Mouse (Mus musculus): ENCODE measurements around the gene Unc13c. TPM values are rescaled to one million over a fixed set of nuclear protein-coding genes. Genes with fewer than 3 reads are reported as not detected.

The Unc13c gene
- polyA plus RNA-seq, 1 experiment from 2014 or later = 0.92 TPM

DNA sequence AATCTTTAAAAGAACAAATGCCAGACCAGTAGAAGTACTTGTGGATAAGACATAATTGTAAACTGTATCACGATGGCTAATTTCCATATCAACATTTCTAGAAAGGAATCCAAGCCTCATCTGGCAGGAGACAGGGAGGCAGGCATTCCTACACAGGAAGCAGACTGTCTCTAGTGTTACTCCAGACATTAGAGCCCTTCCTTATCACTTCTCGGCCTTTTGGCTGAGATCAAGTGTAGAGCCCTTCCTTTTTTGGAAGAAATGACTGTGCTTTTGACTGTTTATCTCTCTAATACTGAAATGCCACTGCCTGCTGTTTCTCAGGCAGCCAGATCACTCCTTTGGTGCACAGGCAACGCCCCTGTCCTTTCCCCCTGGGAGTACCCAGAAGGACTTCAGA, 215.3 kb downstream of the Unc13c start:
- Histone ChIP-seq H3K4me3 (ENCODE audit: low read depth, low read length) (no peak overlapping the region), H3K27me3 (ENCODE audit: control insufficient read depth, insufficient read depth, low read length) (no peaks in the 10 kb centered on the region), H3K9me3 (ENCODE audit: control insufficient read depth, low read length) (no peaks in the 10 kb centered on the region), H3K4me2 (replicated peaks; ENCODE audit: low read depth) (no peak overlapping the region), H3K9ac (ENCODE audit: low read length) (no peak overlapping the region), H3K4me1 (replicated peaks; ENCODE audit: control insufficient read depth, insufficient read depth) (no peaks in the 10 kb centered on the region), H3K27ac (replicated peaks) (no peak overlapping the region), H3K36me3 (ENCODE audit: control insufficient read depth, insufficient read depth, low read length) (no peaks in the 10 kb centered on the region)
- 27% methylated on average over 3 of the region's 3 CpGs for WGBS
- no peak for ATAC-seq (ENCODE audit: low FRiP score, low TSS enrichment)
- TF ChIP-seq EP300 (optimal IDR thresholded peaks at IDR 0.05) (no peak), CTCF (IDR thresholded peaks at IDR 0.05; ENCODE audit: low read depth) (no peak)
- DNase-seq (ENCODE audit: low spot score) = no peak

GRCm38 (mm10) chr9:73751344-73751743, 217.4 kb downstream of the Unc13c start:
- DNase-seq (ENCODE audit: low spot score) (no peak), ATAC-seq (ENCODE audit: low FRiP score, low TSS enrichment) (no peak)
- Histone ChIP-seq H3K36me3 (ENCODE audit: control insufficient read depth, insufficient read depth, low read length) (no peaks in the 10 kb centered on the region), H3K27ac (replicated peaks) (no peak overlapping the region), H3K4me3 (ENCODE audit: low read depth, low read length) (no peak overlapping the region), H3K9me3 (ENCODE audit: control insufficient read depth, low read length) (no peaks in the 10 kb centered on the region), H3K4me2 (replicated peaks; ENCODE audit: low read depth) (no peak overlapping the region), H3K27me3 (ENCODE audit: control insufficient read depth, insufficient read depth, low read length) (no peaks in the 10 kb centered on the region), H3K4me1 (replicated peaks; ENCODE audit: control insufficient read depth, insufficient read depth) (no peaks in the 10 kb centered on the region), H3K9ac (ENCODE audit: low read length) (no peak overlapping the region)
- 72% methylated on average over 1 of the region's 1 CpGs for WGBS
- TF ChIP-seq CTCF (IDR thresholded peaks at IDR 0.05; ENCODE audit: low read depth) (no peak), EP300 (optimal IDR thresholded peaks at IDR 0.05) (no peak)

DNA sequence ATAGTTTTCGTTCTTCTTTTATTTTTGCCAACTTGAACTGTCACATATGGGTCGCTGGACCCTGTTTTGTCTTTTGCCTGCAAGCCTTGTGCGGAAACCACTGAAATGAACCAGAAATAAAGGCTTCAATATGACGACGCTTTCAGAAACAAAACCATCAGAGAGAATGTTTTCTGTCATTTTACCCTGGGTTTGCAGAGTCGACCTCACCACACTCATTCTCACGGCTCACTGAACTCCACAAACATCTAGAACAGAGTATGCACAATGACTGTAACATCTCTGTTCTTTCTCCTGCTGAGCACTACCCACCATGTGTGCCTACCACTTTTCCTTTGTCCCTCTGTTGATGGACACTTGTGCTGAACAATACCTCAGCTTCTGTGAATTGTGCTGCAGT, 234.3 kb downstream of the Unc13c start:
- no peaks in the 10 kb centered on the region for H3K4me1 ChIP-seq (replicated peaks; ENCODE audit: control insufficient read depth, insufficient read depth)
- no peak for DNase-seq (ENCODE audit: low spot score)
- no peak for ATAC-seq (ENCODE audit: low FRiP score, low TSS enrichment)
- H3K9ac ChIP-seq (ENCODE audit: low read length) = no peak overlapping the region
- TF ChIP-seq CTCF (IDR thresholded peaks at IDR 0.05; ENCODE audit: low read depth) = no peak
- no peak for TF ChIP-seq EP300 (optimal IDR thresholded peaks at IDR 0.05)
- H3K4me3 ChIP-seq (ENCODE audit: low read depth, low read length) = no peak overlapping the region
- H3K9me3 ChIP-seq (ENCODE audit: control insufficient read depth, low read length) = no peaks in the 10 kb centered on the region
- H3K4me2 ChIP-seq (replicated peaks; ENCODE audit: low read depth) = no peak overlapping the region
- no peaks in the 10 kb centered on the region for H3K27me3 ChIP-seq (ENCODE audit: control insufficient read depth, insufficient read depth, low read length)
- WGBS = 82% methylated on average over 7 of the region's 7 CpGs
- no peaks in the 10 kb centered on the region for H3K36me3 ChIP-seq (ENCODE audit: control insufficient read depth, insufficient read depth, low read length)
- no peak overlapping the region for H3K27ac ChIP-seq (replicated peaks)

GRCm38 (mm10) chr9:73725717-73726662, 242.8 kb downstream of the Unc13c start:
- no peaks in the 10 kb centered on the region for H3K36me3 ChIP-seq (ENCODE audit: control insufficient read depth, insufficient read depth, low read length)
- H3K4me3 ChIP-seq (ENCODE audit: low read depth, low read length) = no peak overlapping the region
- ATAC-seq (ENCODE audit: low FRiP score, low TSS enrichment) = no peak
- WGBS = 69% methylated on average over 6 of the region's 6 CpGs
- H3K9ac ChIP-seq (ENCODE audit: low read length) = no peak overlapping the region
- H3K4me1 ChIP-seq (replicated peaks; ENCODE audit: control insufficient read depth, insufficient read depth) = no peaks in the 10 kb centered on the region
- TF ChIP-seq CTCF (IDR thresholded peaks at IDR 0.05; ENCODE audit: low read depth) (no peak), EP300 (optimal IDR thresholded peaks at IDR 0.05) (no peak)
- H3K27me3 ChIP-seq (ENCODE audit: control insufficient read depth, insufficient read depth, low read length) = no peaks in the 10 kb centered on the region
- H3K9me3 ChIP-seq (ENCODE audit: control insufficient read depth, low read length) = no peaks in the 10 kb centered on the region
- DNase-seq (ENCODE audit: low spot score) = no peak
- no peak overlapping the region for H3K4me2 ChIP-seq (replicated peaks; ENCODE audit: low read depth)
- no peak overlapping the region for H3K27ac ChIP-seq (replicated peaks)

- ATAC-seq (ENCODE audit: low FRiP score, low TSS enrichment) (no peak), DNase-seq (ENCODE audit: low spot score) (no peak)
- Histone ChIP-seq H3K4me1 (replicated peaks; ENCODE audit: control insufficient read depth, insufficient read depth) (no peaks in the 10 kb centered on the region), H3K4me3 (ENCODE audit: low read depth, low read length) (no peak overlapping the region), H3K36me3 (ENCODE audit: control insufficient read depth, insufficient read depth, low read length) (no peaks in the 10 kb centered on the region), H3K9me3 (ENCODE audit: control insufficient read depth, low read length) (no peaks in the 10 kb centered on the region), H3K4me2 (replicated peaks; ENCODE audit: low read depth) (no peak overlapping the region), H3K9ac (ENCODE audit: low read length) (no peak overlapping the region), H3K27ac (replicated peaks) (no peak overlapping the region), H3K27me3 (ENCODE audit: control insufficient read depth, insufficient read depth, low read length) (no peaks in the 10 kb centered on the region)
- TF ChIP-seq CTCF (IDR thresholded peaks at IDR 0.05; ENCODE audit: low read depth) = no peak
- TF ChIP-seq EP300 (optimal IDR thresholded peaks at IDR 0.05) = no peak
- WGBS = 72% methylated on average over 4 of the region's 4 CpGs
Measured at GRCm38 (mm10) chr9:73724776-73725175, 244.0 kb downstream of the Unc13c start.

DNA sequence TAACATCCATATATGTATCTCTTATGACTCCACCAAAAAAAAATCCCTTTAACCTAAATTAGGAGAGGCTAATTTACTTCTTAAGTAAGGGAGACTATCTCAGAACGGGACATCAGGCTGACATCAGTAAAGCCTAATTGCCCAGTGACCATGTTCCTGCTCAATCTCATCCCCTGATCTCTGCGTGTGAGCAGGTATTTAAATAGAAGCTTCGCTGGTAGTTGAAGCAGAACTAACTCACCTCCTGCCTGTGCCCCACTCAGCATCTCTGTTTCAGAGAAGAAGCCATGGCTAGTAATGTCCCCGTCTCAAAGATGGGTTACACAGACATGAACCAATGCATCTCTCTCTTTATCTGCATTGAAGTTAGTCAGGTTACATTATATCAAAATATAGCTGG, 255.3 kb downstream of the Unc13c start:
- no peak overlapping the region for H3K4me3 ChIP-seq (ENCODE audit: low read depth, low read length)
- no peaks in the 10 kb centered on the region for H3K36me3 ChIP-seq (ENCODE audit: control insufficient read depth, insufficient read depth, low read length)
- DNase-seq (ENCODE audit: low spot score) = no peak
- 68% methylated on average over 4 of the region's 4 CpGs for WGBS
- ATAC-seq (ENCODE audit: low FRiP score, low TSS enrichment) = no peak
- no peaks in the 10 kb centered on the region for H3K27me3 ChIP-seq (ENCODE audit: control insufficient read depth, insufficient read depth, low read length)
- TF ChIP-seq CTCF (IDR thresholded peaks at IDR 0.05; ENCODE audit: low read depth) (no peak), EP300 (optimal IDR thresholded peaks at IDR 0.05) (no peak)
- no peaks in the 10 kb centered on the region for H3K9me3 ChIP-seq (ENCODE audit: control insufficient read depth, low read length)
- no peaks in the 10 kb centered on the region for H3K4me1 ChIP-seq (replicated peaks; ENCODE audit: control insufficient read depth, insufficient read depth)
- H3K9ac ChIP-seq (ENCODE audit: low read length) = no peak overlapping the region
- no peak overlapping the region for H3K4me2 ChIP-seq (replicated peaks; ENCODE audit: low read depth)
- no peak overlapping the region for H3K27ac ChIP-seq (replicated peaks)

All from stomach, postnatal 0 days (tissue).